Mouse (Mus musculus) lung, postnatal 36 days (tissue): ENCODE measurements at regions not wholly inside any gene's neighbourhood (a gene's known extent, or its start where the extent isn't known, plus 50 kb on each side); places are given as distances from the start of the nearest gene placed in this dataset.
"Not testable (repeated sequence)": the region's sequence is repeated elsewhere in the genome, so short reads cannot be mapped to it uniquely, and the experiment has no call there.

Source experiments
- DNase-seq: peaks from one replicate; pipeline ENCODE4 v3.0.0; 2022; ENCODE audit warnings: mixed read lengths

DNA sequence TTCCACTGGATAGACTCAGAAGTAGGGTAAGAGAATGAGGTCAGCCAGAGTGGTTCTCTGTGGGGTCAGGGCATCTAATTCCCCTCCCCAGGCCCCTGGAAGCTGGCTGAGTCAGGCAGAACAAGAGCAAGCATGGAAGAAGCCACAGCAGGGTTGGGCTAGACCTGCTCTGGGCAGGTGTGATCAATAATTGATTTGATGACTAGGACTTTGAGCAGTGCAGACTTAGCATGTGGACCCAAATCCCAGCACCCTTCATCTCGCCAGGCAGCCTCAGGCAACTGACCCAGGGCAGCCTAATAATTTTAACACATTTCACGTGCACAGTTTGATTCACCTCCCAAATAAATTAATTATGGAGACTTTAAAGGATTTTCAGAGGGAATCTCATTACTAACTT lies 67.2 kb downstream of the Qdpr start:
- DNase-seq, result no peak

DNA sequence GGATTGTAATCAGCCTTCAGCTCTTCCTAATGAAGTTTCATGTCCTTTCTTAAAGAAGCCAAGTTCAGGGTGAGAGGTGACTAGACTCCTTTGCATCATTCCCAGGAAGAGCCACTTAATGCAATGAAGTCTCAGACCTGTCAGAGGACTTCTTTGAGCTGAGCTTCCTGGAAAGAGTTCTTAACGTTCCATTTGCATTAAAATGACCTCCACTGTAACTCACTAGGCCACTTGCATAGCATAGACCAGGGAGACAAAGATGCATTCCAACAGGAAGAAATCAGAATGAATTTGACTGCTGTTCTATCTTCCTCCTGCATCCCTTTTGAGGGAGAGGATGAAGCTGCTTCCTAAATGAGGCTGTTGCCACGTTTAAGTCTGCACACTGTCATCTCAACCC lies 71.5 kb downstream of the Qdpr start:
- no peak for DNase-seq

DNA sequence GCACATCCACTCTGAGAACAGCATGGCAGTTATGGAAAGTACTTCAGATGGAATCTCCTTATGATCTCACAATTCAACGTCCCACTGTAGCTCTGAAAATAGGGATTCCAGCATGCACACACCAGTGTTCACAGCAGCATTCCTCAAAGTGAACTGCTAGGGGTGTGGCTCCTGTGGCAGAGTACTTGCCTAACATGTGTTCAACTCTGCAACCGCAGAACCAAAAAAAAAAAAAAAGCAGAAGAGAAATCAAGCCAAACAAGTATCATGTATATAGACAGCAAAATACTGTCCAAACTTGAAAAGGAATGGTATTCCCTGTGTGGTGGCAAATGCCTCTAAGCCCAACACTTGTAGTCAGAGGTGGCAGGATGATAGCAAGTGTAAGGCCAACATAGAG lies 77.0 kb downstream of the Qdpr start:
- DNase-seq, result peak; percentile 4

DNA sequence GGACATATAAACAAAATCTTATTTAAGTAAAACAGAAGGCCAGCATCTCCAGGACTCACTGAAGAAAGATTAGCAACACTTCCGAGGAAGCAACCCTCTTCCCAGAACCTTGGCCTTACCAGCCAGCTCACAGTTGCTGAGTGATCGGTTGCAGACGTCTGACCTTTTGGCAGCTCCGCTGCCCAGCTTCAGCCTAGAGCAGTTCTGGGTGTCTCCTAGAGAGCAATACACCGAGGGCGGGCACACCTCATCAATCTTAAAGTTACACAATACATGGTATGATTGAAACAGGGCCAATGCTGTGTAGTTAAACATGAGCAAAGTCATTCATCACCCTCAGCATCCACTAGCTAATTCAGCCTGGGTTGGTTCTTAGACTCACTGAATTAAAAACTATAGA lies 81.6 kb downstream of the Qdpr start:
- DNase-seq, result peak; percentile 57

DNA sequence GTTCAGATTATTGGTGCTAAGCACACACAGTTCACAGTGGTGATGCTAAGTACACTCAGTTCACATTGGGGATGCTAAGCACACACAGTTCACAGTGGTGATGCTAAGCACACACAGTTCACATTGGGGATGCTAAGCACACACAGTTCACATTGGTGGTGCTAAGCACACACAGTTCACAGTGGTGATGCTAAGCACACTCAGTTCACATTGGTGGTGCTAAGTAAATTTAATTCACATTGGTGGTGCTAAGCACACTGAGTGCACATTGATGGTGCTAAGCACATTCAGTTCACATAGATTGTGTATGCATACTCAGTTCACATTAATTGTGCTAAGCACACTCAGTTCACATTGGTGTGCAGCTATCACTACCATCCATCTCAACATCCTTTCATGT lies 89.8 kb downstream of the Qdpr start:
- no peak for DNase-seq

DNA sequence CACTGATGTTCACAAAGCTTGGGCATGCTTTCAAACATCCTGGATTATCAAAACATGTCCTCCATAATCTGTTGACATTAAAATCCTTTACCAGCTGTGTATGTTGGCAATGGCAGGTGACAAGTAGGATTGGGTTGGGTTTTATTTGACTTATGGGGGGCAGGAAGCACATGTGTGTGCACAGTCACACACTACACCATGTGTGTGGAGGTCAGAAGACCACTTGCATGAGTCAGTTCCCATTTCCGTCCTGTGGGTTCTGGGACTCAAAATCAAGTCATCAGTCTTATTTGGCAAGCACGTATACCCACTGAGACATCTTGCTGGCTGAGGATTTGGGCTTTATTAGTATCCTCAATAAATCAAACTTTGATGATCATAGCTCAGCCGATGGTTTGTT lies 109.6 kb downstream of the Qdpr start:
- DNase-seq, result no peak

DNA sequence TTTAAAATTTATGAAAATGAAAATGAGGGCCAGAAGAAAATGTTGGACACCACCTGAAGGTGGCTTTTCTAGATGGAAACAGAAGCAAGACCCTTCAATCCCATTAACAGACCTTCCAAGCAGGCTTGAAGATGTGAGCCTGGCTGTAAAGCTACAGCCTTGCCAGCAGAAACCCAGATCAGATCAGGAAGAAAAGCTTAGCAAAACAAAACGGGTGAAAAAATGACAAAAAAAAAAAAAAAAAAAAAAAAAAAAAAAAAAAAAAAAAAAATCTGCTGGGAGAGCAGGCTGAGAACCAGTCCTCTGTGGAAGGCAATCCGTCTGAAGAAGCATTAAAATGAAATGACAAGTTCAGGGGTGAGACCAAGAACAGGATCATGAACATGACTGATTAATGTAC lies 113.2 kb downstream of the Qdpr start:
- no peak for DNase-seq

DNA sequence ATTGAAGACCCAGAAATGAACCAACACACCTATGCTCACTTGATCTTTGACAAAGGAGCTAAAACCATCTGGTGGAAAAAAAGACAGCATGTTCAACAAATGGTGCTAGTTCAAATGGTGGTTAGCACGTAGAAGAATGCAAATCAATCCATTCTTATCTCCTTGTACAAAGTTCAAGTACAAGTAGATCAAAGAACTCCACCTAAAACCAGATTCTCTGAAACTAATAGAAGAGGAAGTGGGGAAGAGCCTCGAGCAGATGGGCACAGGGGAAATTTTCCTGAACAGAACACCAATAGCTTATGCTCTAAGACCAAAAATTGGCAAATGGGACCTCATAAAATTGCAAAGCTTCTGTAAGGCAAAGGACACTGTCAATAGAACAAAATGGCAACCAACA lies 125.6 kb downstream of the Qdpr start:
- DNase-seq, result not testable (repeated sequence)

DNA sequence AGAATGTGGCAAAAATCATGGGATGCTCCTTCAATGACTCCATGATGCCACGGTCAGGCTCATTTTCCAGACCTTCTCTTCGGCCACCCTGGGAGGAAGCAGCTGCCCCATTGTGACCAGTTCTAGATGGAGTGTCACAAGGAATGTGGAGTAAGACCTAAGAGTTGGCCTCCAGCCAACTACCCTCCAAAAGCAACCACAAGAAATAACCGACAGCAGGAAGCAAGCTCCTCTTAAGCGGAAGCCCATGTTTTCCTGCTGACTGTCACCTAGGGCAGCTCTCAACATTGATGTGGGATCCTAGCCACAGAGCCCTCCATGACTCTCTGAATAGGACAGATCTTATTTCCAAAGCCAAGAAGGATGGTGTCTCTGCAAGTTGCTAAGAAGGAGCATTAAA lies 126.5 kb downstream of the Qdpr start:
- peak; percentile 1 for DNase-seq

DNA sequence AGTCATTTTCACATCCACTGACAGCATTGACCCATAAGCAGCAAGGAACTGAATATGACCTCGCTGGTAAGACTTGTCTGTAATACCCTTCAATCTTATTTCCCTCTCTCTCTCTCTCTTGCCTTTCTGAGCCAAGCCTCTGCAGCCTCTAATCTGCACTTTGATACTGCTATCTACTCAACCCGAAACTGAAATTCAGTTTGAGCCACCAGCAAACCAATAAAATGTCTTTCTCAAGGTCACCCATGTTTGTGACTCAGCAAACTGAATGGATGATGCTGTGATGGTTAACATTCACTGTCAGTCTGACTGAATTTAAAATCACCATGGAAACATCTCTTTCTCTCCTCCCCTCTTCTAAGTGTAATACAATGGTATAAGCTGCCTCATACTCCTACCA lies 132.0 kb downstream of the Qdpr start:
- DNase-seq, result no peak

DNA sequence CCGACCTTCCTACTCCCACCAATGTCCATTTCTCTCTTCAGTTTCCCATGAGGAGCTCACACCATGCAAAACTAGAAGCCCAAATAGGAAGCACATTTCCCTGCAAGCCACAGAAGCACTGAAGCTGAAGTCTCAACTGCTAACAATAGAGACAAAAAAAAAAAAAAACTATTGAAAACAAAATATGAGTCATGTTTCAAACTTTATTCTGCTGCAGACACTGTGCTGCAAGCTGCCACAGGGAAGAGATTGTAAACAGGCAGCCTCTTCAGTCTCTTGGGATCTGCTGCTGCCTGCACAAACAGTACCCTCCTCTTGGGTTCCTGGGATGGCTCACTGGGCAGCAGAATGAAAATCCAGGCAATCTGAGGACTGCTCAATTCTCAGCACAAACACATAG lies 148.9 kb downstream of the Qdpr start:
- no peak for DNase-seq

DNA sequence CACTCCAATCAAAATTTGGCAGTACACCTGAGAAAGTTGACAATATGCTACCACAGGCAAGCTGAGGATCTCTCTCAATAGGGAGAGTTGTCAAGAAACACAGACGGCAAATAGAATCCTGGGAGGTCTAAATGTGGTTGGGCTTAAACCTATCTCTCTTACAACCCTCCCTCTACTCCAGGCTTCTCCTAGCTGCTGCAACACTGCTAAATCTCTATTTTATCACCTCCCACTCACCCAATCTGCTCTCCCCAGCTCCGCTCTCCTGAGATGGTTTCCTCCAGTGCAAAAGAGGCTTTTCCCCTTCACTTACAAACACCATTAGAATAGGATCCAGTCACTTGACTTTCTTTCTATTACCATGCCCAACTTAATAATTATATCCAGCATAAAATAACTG lies 151.2 kb downstream of the Qdpr start:
- no peak for DNase-seq

DNA sequence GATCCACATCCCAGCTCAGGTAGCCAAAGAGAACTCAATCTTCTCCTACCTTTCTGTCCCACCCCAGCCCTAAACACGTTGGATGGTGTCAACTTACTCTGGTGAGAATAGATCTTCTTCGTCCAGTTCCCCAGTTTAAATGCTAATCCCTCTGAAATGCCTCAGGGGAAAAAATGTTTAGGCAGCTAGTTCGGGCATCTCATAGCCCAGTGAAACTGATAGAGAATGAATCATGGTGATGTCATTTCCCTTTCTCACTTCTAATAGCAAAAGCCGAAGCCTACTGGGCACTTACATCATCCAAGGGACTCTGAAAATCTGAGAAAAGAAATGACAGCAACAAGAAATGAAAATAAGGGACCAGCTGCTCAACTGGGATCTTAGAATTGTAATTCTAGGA lies 154.9 kb downstream of the Qdpr start:
- no peak for DNase-seq

DNA sequence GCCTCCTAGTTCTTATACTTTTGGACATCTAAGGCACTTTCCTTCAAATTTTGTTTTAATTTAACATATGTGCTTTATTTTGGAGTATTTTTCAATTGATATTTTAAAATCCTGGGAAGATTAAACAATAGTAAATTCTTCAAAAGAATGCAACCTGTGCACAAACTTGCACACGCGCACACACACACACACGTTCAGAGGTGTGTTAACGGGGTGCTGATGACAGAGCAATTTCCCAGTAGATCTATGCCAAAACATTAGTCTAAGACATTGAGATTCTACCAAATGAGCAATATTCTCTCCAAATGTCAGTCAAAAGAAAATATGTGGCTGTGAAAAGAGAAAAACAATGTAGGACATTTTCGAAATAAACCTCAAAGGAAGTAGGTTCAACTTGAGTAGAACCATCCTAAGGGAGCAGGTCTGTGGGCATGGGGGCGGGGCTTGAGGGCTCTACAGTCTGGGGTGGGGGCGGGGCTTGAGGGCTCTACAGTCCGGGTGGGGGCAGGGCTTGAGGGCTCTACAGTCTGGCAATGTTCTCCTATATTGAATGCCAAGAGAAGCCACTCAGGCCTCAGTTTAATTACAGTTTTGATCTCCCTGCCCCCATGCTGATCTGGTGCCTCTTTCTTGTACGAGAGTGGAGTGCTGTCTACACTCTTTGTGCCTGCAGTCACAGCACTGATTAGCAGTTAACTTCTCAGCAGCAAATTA lies 157.0 kb downstream of the Qdpr start:
- no peak for DNase-seq

DNA sequence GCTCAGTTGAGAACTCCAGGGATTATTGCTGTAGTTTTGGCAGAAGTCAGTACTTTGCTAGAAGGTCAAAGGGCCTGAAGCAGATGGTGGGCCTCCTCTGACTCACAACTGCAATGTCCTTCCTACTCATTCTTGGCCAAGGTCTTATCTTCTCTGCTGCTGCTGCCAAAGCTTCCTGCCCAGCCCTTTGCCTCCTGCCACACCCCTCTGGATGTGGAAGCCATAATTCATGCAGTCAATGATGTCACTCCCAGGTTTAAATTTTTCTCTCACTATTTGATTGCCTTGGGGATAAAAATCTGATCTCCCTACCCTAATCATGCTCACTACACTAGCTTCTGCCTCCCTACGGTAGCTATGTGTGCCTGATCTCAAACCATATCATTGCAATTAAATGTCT lies 157.7 kb downstream of the Qdpr start:
- peak; percentile 67 for DNase-seq

DNA sequence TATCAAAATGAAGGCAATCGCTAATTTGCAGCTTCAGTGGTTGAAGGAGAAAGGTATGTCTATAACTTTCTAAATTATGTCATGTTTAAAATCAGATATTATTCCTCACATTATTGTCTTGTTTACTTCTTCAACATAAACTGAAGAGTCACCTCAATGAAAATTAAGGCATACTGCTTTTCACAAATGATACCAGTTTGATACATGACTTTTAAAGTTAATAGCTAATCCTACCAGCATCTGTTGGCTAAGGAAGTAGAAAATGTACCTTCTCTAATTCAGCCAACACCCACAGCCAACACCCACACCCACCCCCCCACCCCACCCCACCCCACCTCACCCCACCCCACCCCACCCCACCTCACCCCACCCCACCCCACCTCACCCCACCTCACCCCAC lies 158.3 kb downstream of the Qdpr start:
- DNase-seq, result no peak

DNA sequence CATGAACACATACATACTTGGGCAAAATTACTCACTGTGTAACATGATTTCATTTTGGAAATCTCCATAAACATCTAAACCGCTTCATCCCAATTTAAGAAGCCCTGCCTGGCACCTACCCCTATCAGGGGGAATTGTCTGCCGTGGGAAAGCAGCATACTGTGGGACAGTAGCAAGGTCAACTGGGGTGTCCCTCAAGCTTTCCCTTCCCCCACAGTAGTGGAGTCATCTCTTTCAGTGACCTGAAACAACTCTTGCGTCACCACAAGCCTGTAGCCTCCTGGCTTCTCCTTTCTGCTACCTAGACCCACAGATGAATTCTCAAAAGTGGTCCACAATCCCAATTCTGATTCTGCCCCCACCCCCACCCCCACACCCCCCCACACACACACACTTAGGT lies 158.8 kb downstream of the Qdpr start:
- no peak for DNase-seq

DNA sequence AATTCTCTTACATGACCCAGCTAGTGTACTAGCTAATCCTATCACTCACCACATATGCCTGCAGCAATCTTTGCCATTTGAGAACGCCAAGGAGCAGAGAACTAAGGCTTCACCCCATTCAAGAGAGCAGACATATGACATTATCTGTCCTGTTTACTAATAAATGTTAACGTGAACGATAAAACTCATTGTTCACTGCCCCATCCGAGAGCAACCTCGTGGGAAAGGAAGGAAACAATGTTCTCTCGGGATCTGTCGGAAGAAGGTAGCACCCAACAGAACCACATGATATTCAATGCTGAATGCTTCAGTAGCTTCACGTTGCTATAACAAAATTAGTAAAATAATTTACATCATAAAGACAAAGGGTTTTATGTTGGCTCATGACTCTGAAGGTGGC lies 163.6 kb downstream of the Qdpr start:
- DNase-seq, result no peak

DNA sequence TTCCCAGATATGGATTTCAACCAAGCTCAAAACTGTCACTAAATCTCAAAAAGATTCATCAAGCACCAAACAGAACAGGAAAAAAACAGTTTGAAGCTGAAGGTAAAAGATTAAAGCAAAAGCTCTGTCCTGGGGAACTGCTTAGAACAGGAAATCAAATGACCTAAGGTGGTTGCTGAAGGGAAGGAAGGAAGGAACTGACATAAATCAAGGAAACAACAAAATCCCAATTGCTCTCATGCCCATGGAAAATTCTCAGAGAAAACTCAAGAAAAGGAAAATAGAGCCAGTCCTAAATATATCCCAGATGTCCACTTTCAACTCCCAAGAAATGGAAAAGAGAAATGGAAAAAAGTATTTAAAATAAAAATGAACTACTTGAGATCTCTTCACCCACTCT lies 165.4 kb downstream of the Qdpr start:
- DNase-seq, result no peak

DNA sequence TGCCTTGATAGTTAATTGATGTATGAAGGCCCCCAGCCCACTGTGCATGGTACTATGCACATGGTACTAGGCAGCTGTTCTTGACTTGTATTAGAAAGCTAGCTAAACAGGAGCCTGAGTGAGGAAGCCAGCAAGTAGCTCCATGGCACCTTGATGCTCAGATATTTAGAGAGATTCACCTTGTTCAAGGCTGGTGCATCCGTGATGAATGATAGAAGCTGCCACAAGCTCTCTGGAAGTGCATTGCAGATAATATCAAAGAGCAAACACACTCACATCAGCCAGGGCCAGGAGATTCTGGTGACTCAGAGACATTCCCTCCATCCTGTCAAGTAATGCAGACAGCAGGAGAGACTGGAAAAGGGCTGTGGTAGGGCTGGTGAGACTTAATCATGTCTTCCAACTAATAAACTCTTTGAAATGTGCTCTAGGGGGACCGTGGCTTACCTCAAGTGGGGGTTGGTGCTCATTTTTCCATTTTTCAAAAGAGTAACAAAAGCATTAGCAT lies 166.1 kb downstream of the Qdpr start:
- DNase-seq, result no peak

DNA sequence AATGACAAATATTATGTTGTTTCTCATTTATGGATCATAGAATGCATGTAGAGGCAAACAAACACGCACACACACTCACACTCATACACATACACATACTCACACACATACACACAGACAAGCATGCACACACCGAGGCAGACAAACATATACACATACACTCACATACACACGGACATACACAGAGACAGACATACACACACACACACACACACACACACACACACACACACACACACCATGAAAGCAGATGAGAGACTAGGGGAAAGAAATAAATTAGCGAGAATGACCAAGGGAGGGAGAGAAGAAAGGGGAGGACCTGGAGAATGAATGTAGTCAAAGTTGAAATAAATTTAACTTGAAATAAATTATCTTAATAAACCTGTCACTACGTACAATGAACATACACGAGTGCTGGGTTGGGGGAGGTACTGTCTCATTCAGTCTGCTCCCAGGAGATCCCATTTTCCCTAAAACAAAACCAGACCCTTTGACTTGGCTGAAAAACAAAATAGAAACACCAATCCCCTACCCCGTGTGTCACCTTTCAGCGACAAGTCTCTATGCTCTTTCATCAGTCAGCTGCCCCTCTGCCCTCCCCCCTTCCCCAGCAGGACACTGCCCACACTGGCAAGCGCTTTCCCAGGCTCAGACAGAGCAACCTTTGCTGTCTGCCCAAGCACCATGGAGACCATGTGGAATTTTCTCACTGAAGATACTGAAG lies 167.7 kb downstream of the Qdpr start:
- DNase-seq, result no peak

DNA sequence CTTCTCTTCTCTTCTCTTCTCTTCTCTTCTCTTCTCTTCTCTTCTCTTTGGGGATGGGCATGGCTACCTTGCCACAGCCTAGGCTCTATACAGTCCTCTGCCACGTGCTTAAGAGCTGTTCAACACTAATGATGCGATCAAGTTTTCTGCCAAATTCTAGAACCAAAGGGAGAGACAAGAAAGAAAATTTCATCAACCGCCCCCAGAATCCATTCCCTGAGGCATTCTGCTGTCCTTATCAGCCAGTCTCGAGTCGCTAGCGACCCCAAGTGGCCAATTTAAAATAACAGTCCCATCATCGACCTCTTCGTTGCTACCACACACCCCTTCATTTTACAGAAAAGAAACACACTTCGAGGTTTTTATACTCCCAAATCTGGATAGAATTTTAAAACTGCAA lies 171.5 kb downstream of the Qdpr start:
- peak; percentile 90 for DNase-seq

DNA sequence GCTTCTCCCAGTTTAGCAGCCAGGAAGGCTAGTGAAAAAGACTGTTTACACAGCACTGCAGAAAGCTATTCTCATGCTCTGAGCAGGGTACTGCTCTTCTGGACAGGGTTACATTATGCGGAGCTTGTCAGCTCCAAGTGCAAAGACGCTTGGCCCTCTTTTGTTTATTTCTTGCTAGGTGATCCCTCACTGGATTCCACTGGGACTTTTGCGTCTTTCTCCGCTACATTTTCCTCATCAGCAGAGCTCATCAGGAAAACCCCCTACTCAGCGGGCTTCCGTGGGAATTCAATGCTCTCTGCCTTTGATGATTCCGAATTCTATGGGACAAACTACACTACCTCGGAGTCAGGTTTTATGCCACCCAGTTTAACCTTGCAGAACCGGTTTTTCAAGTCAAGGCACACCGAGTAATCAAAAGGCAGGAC lies 172.0 kb downstream of the Qdpr start:
- peak; percentile 37 for DNase-seq

DNA sequence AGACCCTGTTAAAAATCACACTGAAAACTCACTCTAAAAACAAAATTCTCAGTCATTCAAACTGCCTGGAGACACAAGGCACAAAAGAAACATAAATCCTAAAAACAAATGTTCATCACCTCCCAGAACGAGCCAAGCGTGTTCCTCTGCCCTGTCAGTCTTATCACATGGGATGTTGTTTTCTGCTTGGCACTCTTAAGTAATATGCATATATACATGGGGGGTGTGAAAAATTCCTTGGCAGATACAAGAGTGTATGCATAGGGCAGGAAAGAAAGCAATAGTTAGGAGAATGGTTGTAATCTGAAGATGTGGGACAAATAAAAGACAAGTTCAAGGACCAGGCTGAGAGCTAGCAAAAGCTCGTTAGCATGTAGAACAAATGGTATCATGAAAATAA lies 179.4 kb downstream of the Qdpr start:
- DNase-seq, result no peak

DNA sequence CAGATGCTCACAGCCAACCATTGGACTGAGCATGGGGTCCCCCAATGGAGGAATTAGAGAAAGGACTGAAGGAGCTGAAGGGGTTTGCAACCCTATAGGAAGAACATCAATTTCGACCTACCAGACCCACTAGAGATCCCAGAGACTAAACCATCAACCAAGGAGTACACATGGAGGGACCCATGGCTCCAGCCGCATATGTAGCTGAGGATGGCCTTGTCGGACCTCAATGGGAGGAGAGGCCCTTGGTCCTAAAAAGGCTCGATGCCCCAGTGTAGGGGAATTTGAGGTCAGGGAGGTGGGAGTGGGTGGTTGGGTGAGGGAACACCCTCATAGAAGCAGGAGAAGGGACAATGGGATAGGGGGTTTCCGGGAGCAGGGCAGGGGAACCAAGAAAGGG lies 180.6 kb downstream of the Qdpr start:
- no peak for DNase-seq
